ENCODE assay signal across 8 mouse cellular contexts in genomic region chr10:81605666-81605973, GRCm38 (mm10). TPM values are rescaled to one million over a fixed set of nuclear protein-coding genes. Genes with fewer than 3 reads are reported as not detected.
DNase-seq lines count a peak whose midpoint lies in the region; ATAC-seq lines count a peak whose summit lies in the region.

No protein-coding gene starts in this region.

- H3K4me1 ChIP-seq in heart, embryonic 10.5 days = peaks cover 27% of the 10 kb centered on the region
- H3K4me1 ChIP-seq in liver, embryonic 12.5 days = peaks cover 52% of the 10 kb centered on the region

- peaks cover 18% of the 10 kb centered on the region; the same call in 1 of the 2 replicates for H3K36me3 ChIP-seq in heart, embryonic 10.5 days
- H3K36me3 ChIP-seq in liver, embryonic 12.5 days = peaks cover 13% of the 10 kb centered on the region; the same call in 1 of the 2 replicates

- ATAC-seq in liver, embryonic 12.5 days = peak; percentile 6

- intact Hi-C loops in heart, postnatal 36 days (cut with DNase I) = loop anchor here (2.0 to 5.0 kb wide), 2 partner anchors 35 to 567 kb away; no protein-coding TSS in a partner anchor

- H3K27ac ChIP-seq in heart, embryonic 10.5 days = peak overlapping the region; percentile 80
- peak overlapping the region; percentile 95 for H3K27ac ChIP-seq in liver, embryonic 12.5 days

- peak overlapping the region; percentile 77 for H3K4me2 ChIP-seq in liver, embryonic 12.5 days

- no peak for DNase-seq in heart, embryonic 10.5 days (ENCODE audit: low spot score)
- no peak for DNase-seq in heart, postnatal 36 days
- peak; percentile 38 for DNase-seq in thymus, postnatal 14 days
- no peak for DNase-seq in thymus, postnatal 0 days (ENCODE audit: low spot score)
- no peak for DNase-seq in embryo, embryonic 11 days
- DNase-seq in urinary bladder, postnatal 4 days (ENCODE audit: low spot score in 2 of 2) = no peak
- DNase-seq in adrenal gland, postnatal 14 days = no peak

- no peaks in the 10 kb centered on the region for H3K9me3 ChIP-seq in heart, embryonic 10.5 days
- no peaks in the 10 kb centered on the region for H3K9me3 ChIP-seq in liver, embryonic 12.5 days (replicated peaks)

- no peaks in the 10 kb centered on the region for H3K27me3 ChIP-seq in heart, embryonic 10.5 days (ENCODE audit: insufficient read depth, poor library complexity, severe bottlenecking)
- no peaks in the 10 kb centered on the region for H3K27me3 ChIP-seq in liver, embryonic 12.5 days (replicated peaks)

- WGBS in heart, embryonic 10.5 days = 4% methylated on average over 14 of the region's 14 CpGs
- 3% methylated on average over 14 of the region's 14 CpGs for WGBS in liver, embryonic 12.5 days (ENCODE audit: insufficient replicate concordance)

- H3K9ac ChIP-seq in liver, embryonic 12.5 days = peak overlapping the region; percentile 70

- H3K4me3 ChIP-seq in heart, embryonic 10.5 days = peak overlapping the region; percentile 69
- peak overlapping the region; percentile 70 for H3K4me3 ChIP-seq in liver, embryonic 12.5 days

RNA-seq across cellular contexts. Expression of gene BC025920, which starts 0.5 kb away (rescaled TPM):
- polyA plus RNA-seq in heart, embryonic 10.5 days (2016; fragmentation: Nextera tagmentation; extraction: Ambion mirVana) = 0.95 and 1.4 TPM in 2 replicates
- total RNA-seq in heart, postnatal 36 days (2021) = 1 to 10 TPM; 2.6 to 2.7 TPM
- 0.85 and 0.98 TPM in 2 replicates for polyA plus RNA-seq in thymus, postnatal 0 days (2015; fragmentation: Nextera tagmentation; extraction: Ambion mirVana)
- 0.46 and 0.78 TPM in 2 replicates for polyA plus RNA-seq in liver, embryonic 12.5 days (2016; fragmentation: Nextera tagmentation; extraction: Ambion mirVana)
- 2.0 TPM in 2 replicates for total RNA-seq in adrenal gland, postnatal 14 days (2021)

RNA-seq across cellular contexts. Expression of gene Tle6, which starts 4.7 kb away (rescaled TPM):
- polyA plus RNA-seq in heart, embryonic 10.5 days (2016; fragmentation: Nextera tagmentation; extraction: Ambion mirVana) = 29.0 and 33.9 TPM in 2 replicates
- total RNA-seq in heart, postnatal 36 days (2021) = 1 to 10 TPM; 7.5 to 8.5 TPM
- polyA plus RNA-seq in thymus, postnatal 0 days (2015; fragmentation: Nextera tagmentation; extraction: Ambion mirVana) = 3.7 and 4.8 TPM in 2 replicates
- polyA plus RNA-seq in liver, embryonic 12.5 days (2016; fragmentation: Nextera tagmentation; extraction: Ambion mirVana) = 8.1 and 12.1 TPM in 2 replicates
- total RNA-seq in adrenal gland, postnatal 14 days (2021) = 10.1 and 15.3 TPM in 2 replicates

RNA-seq across cellular contexts. Expression of gene Sirt6, which starts 22.0 kb away (rescaled TPM):
- polyA plus RNA-seq in heart, embryonic 10.5 days (2016; fragmentation: Nextera tagmentation; extraction: Ambion mirVana) = 28.5 and 30.7 TPM in 2 replicates
- total RNA-seq in heart, postnatal 36 days (2021) = 1 to 10 TPM; 6.5 to 7.2 TPM
- 26.7 and 31.3 TPM in 2 replicates for polyA plus RNA-seq in thymus, postnatal 0 days (2015; fragmentation: Nextera tagmentation; extraction: Ambion mirVana)
- polyA plus RNA-seq in liver, embryonic 12.5 days (2016; fragmentation: Nextera tagmentation; extraction: Ambion mirVana) = 12.7 and 14.7 TPM in 2 replicates
- 22.2 and 24.3 TPM in 2 replicates for total RNA-seq in adrenal gland, postnatal 14 days (2021)

RNA-seq across cellular contexts. Expression of gene Ankrd24, which starts 22.7 kb away (rescaled TPM):
- polyA plus RNA-seq in heart, embryonic 10.5 days (2016; fragmentation: Nextera tagmentation; extraction: Ambion mirVana) = 9.6 and 12.8 TPM in 2 replicates
- 10 to 100 TPM in 1 of 2 experiments, 1 to 10 TPM in 1; 8.0 to 11.7 TPM for total RNA-seq in heart, postnatal 36 days (2021)
- polyA plus RNA-seq in thymus, postnatal 0 days (2015; fragmentation: Nextera tagmentation; extraction: Ambion mirVana) = 2.2 and 2.3 TPM in 2 replicates
- polyA plus RNA-seq in liver, embryonic 12.5 days (2016; fragmentation: Nextera tagmentation; extraction: Ambion mirVana) = 3.8 and 4.5 TPM in 2 replicates
- 18.1 and 22.5 TPM in 2 replicates for total RNA-seq in adrenal gland, postnatal 14 days (2021)

RNA-seq across cellular contexts. Expression of gene Tle2, which starts 31.3 kb away (rescaled TPM):
- polyA plus RNA-seq in heart, embryonic 10.5 days (2016; fragmentation: Nextera tagmentation; extraction: Ambion mirVana) = 17.4 and 18.3 TPM in 2 replicates
- total RNA-seq in heart, postnatal 36 days (2021) = 10 to 100 TPM in 1 of 2 experiments, 1 to 10 TPM in 1; 7.5 to 11.5 TPM
- polyA plus RNA-seq in thymus, postnatal 0 days (2015; fragmentation: Nextera tagmentation; extraction: Ambion mirVana) = 2.4 and 2.9 TPM in 2 replicates
- polyA plus RNA-seq in liver, embryonic 12.5 days (2016; fragmentation: Nextera tagmentation; extraction: Ambion mirVana) = 4.8 and 5.1 TPM in 2 replicates
- 17.8 and 18.1 TPM in 2 replicates for total RNA-seq in adrenal gland, postnatal 14 days (2021)
